Mouse (Mus musculus) gastrocnemius, adult 18-20 months (tissue): ENCODE measurements around the gene Arhgap32. TPM values are rescaled to one million over a fixed set of nuclear protein-coding genes. Genes with fewer than 3 reads are reported as not detected.

ENCODE experiments used
- DNase-seq: peaks from one replicate; pipeline ENCODE4 v3.0.0; 2021; ENCODE audit warnings: low spot score
- total RNA-seq, 2 experiments: library from RNA; stranded (reverse); gene quantifications; 2 replicates each; pipeline ENCODE4 v1.2.3; 2021

Arhgap32 gene
- total RNA-seq, 2 experiments from 2014 or later = 6.0 to 6.5 TPM

DNA sequence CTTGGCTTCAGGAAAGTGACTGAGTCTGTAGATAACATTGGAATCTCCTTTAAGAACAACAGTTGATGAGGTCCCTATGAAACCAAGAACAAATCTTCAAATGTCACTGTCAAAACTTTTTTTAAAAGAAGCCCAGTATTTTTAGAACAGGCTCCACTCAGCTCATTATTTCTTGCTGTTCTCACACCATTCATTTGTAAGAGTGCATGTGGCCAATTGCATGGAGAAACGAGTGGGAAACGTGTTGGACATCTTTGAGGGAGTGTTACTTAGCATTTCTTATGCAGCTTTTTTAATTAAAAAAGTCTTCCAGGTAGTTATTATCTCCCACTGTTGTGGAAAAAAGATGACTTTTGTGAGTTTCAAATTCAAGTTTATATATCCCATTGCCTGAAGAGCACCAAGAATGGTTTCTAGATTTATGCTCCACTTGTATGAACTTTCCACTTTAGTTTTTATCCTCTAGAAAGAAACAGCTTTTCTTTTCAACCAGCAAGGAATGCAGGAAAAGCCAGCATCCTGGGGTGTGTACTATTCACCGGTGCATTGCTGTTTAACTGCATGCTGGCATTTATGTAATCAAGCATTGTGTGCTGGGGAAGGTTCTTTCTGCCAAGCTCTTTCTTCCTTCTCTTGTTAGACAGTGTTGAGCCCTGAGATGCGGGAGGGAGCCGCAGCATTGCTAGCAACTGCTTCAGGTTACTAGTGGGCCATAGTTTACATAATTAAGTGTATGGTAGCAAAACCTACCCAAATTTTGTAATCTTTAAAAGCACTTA is 76.5 kb downstream of the Arhgap32 start:
- no peak for DNase-seq

DNA sequence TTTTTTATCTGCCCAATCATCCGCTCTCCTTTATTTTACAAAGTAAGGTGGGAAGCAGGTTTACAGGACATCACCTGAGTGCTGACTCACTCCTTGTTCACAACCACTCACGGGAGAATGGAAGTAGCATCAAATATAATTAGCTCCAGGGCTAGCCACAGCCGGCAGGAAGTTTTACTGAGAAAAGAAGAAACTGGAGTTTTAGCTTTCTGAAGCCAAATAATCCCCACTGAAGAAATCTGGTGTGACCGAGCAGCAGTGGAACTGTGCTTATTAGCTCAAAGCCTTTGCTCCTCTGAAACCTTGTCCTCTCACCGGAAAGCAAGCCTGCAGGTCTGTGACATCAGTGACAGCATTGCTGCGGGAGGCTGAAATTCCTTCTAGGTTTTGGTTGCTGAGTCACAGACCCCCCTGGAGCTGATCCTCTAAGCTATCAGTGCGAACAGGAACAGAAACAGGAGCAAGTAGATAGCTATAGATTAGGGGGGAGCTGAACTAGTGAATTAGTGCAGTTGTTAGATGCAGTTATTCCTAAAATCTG is 88.6 kb downstream of the Arhgap32 start:
- no peak for DNase-seq

DNA sequence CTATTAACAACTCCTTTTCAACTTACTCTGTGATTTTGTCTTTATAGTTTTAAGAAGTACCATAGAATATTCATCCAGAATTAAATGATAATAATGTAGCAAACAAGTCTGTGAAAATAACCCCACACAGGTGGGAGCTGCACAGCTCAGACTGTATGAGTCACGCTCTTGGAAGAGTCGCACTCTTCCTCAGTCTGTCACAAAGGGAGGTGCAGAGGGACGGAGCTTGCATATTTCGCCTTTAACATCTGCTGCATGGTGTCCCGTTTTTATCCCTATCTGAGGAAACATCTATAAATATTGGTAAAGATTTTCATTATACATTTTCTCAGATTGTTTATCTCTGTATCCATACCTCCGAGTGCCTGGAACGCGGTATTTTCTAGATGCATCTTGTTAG is 91.2 kb downstream of the Arhgap32 start:
- no peak for DNase-seq

DNA sequence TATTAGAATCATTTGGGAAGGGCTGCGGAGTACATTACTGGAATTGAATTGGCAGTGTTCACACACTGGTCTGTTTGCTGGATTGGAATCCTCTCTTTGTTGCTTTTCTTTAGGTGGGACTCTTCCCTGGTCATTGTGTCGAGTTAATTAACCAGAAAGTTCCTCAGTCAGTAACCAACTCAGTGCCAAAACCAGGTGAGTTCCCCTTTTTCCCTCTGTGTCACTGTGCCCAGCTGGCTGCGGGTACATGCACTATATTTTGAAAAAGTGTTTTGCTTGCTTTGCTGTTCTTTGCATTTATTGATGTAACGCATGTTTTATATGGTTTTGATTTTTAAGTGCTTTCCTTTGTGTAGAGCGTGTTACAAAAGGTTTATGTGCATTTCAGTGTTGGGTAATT is 92.1 kb downstream of the Arhgap32 start:
- no peak for DNase-seq

DNA sequence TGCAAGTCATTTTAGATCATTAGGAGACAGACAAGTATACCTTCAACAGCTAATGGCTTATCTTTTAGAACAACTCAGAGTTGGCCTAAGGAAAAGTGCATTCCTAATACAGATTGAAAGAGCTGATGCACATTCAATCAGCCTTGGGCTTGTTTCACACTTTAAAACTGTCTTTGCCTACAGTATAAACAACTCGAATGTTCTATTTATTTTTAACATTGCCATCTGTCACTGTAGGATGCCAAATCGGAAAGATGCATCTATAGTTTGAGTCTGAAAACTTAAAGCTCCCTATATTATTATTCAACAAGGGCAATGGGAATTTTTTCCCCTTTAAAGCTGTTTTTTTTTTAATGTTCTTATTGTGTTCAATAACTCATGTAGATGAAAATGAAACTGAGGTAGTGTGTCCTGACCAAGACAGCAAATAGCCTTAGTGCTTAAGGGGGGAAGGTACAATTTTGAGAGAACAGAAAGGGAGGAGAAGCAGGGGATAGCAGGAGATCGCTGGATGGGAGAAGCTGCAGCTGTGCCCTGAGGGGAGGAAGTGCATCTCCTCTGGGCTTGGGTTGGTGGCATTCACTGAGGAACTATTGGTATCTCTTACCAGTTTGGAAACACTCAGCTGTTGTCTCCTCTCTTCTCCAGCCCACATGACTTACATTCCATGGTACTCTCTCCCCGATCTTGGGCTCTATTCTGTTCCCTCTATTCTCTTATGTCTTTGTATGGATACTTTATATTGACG is 101.1 kb downstream of the Arhgap32 start:
- DNase-seq = no peak

DNA sequence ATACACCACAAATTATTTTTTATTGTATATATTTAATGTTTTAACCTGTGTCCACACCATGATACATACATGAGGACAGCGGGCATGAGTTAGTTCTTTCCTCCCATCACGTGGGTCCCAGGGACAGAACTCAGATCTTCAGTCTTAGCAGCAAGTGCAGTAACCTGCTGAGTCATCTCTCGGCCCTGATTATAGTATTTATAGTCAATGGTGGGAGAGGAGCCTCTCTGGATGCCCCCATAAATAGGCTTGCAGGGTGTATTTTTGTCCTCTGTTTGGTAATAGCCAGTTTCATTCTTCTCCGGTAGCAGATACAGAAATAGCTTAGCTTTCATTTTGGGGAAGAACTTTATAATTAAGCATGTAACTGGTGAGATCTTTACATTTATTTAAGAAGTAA is 103.5 kb downstream of the Arhgap32 start:
- no peak for DNase-seq

DNA sequence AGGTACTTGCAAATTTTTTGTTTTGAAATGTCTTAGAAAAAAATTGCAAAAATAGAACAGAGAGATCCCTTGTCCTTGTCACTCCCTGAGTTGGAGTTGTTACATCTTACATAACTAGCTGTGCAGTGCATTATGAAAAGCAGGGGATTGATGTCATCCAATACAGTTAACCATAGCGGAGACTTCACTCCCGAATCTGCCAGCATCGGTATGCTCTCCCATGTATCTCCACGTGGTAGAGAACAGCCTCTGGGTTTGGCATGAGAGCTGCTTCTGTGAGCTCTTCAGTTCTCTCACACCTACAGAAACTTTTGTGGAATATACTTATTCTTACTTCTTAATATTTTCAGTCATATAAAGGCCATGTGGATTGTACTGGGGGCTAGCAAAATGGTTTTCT is 106.2 kb downstream of the Arhgap32 start:
- no peak for DNase-seq

DNA sequence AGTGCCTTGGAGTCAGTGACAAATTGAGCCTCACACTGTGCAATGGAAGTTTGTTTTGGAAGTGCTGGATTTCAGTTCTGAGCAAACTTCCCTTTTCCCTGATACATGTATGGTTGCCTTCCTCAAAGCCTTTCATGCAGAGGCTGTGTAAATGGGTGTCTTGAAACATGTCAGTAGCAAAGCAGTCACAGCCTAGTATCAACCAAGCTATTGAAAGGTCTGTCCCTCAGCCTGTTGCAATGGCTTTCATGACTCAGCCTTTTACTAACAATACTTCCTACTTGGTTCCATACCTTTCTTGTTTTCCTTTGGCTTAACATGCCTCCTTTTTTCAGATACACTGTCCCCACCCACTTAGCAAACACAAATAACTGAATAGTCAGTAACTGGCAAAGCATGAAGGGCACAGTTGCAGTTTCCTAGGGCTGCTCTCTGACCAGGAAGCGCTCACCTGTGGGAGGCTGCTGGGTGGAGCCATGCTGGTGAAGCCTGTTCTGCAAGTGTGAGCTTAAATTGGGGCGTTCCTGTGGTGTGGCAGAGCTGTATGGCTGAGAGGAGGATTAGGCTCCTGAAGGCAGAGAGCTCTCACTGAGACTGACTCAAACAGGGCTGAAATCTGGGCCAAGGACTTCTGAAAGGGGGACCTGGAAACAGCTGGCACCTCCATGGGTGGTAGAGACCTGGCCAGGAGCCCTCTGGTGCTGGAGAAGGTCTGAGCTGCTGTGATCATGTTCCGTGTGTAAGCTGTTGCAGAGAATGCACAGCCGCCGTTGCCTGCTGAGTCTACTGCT is 108.0 kb downstream of the Arhgap32 start:
- DNase-seq = no peak

DNA sequence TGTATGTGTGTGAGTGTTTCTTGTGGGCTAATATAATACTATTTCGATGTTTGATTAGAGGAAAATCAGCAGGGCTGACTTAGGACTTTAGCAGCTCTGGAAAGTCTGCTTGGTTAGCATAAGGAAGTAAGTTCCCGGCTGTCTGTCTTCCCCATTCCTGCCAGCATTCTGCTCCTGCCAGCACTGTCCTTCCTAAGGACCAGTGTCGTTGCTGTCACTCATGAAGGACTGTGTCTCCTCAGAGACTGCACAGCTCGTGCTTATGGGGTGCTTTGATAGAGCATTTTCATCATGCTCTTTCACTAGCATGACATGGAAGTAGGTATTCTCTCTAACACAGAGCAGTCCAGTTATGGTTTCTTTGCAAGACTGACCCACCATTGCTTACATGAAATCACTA is 109.0 kb downstream of the Arhgap32 start:
- no peak for DNase-seq

DNA sequence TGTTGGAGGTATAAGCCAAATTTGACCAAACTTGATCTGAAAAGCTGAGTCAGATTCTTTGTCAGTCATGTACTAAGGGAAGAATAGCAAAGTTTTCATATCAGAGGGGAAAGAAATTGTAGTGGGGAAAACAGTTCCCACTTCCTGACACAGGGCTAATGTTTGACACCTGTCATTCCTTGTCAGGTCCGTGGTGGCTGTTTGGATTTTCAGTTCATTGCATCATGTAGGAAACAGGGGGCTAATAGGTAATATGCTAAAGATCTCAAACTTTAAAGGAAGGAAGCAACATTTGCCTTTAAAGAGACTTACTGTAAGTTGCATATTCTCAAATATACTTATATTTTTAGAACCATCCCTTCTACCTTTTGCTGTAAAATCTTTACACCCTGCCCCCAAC is 109.6 kb downstream of the Arhgap32 start:
- no peak for DNase-seq

DNA sequence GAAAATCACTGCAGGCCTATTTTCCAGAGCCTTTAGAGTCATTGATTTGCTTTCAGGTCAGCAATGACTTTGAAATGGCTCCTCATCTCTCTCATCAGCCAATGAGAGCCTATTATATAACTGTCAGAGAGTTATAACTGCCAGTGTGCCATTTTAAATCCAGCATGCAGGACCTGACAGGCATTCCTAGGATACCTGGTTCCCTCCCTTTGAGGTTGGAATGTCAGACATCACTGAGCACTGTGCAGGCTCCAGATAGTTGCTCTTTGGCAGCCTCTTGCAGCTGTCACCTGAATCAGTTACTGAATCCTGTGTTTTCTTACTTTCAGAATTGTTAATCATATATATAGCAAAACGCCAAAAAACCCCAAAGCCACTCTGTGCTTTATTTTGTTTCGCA is 111.1 kb downstream of the Arhgap32 start:
- DNase-seq = no peak

DNA sequence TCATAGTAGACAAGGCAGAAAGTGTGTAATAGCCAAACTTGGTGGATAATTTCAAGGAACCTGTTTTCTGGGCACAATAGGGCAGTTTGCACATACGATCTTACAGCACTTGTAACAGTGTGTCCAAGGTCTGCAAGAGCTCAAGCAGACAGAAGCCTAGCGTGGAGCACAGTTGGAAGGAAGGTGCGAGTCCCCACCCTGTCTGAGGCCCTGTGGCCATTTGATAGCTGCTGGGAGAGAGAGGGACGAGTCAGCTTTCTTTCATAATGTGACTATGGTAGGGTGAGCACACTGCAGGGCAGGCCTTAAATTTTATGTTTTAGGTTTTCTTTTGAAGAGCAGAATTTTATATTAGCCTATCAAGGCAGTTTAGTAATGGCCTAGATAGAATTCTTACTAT is 117.7 kb downstream of the Arhgap32 start:
- no peak for DNase-seq

DNA sequence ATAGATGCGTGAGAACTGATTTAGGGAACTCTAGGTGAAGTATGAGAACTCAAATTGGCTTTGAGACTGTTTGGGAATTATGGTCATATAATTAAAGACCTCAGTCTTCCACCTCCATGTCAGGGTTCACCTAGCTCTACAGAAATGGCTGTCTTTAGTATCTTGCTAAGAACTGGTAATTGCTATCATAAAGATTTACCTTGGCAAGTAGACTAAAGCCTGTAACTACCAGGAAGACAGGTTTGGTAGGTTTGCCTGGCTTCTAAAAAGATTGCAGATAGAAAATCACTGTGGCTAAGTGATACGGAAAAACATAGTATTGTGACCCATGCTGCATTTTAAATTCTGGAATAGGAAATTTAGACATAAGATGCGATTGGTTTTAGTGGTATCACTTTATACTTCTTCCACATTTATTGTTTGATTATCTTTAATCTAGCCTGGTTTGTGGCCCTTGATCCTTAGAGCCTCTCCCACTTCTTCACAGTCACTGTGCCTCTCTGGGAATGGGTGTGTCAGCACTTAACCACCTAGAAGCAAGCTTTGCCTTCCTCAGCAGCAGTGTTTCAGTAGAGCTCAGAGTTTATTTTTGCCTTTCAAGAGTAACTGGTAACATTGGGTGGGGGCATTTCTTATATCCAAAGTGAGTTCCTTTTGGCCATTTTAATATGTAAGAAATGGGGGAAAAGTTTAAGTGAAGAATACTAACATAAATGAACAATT is 119.0 kb downstream of the Arhgap32 start:
- DNase-seq = no peak

DNA sequence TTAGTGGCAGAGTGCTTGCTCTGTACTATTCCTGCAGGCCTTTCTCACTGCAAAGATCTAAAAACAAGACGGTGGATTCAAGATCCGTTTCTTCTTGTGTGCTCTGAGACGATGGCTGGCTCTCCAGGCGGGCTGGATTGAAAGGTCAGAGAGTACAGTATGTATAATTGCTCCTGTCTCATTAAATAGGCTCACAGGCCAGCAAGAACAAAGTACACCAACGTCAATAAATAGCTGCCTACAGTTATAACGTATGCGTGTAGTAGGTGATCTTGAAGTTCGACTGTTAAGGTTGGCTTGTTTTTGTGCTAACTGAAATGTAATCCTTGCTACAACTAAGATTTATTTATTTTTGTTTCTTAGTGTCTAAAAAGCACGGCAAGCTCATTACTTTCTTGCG is 123.0 kb downstream of the Arhgap32 start:
- no peak for DNase-seq

DNA sequence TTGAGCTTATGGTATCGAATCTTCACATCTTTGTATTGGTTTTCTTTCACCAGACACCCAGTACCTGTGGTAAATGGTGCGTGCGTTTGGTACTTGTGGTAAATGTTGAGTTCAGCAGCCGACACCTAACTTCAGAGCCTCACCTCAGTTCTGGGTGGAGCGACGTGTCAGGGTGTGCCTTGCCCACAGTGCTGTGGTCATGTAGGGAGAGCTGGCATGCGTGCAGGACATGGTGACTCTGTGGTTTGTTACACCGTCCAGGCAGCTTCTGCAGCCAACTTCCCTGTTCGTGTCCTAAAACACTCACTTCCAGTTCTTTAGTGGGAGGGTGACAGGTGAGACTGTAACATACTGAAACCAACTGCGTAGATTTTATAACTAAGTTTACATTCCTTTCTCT is 123.5 kb downstream of the Arhgap32 start:
- no peak for DNase-seq

DNA sequence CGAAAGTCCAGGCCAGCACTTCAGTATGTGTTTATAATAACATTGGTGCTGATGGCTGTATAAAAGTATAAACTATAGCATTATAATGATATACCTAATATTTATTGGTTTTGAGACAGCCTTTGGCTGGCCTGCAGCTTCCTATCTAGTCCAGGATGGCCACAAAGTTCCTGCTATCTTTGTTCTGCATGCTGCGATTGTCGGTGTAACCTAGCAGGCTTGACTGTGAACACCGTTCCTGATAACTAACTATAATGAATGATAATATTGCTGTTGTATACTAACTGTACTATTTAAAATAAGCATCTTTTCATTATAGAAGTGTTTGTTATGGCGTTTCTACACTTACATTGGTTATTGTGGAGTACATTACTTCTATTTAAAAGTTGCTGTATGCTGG is 124.5 kb downstream of the Arhgap32 start:
- DNase-seq = no peak

DNA sequence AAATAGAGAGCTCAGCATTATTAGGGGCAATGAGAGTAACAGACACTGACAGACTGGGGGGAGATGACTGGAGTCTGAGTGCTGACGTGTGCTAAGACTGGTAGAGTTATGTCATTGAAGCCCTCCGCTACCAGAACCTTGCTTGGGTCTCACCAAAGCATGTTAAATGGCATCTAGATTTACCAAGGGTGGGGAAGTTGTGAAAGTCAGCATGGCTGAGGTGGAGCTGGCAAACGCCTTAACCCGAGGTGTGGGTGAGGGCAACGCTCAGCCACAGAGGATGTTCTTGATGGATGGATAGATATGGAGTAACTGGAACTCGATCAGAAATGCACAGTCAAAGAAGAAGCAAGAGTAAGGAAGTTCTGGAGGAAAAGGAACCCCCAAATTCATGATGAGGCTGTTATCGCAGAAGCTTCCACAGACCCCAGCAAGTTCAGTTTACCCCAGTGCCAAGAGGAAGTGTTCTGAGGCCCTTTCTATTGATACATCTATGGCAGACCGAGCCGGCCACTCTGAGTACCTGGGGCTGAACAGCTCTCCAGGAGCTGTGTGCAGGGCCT is 125.8 kb downstream of the Arhgap32 start:
- DNase-seq = no peak

DNA sequence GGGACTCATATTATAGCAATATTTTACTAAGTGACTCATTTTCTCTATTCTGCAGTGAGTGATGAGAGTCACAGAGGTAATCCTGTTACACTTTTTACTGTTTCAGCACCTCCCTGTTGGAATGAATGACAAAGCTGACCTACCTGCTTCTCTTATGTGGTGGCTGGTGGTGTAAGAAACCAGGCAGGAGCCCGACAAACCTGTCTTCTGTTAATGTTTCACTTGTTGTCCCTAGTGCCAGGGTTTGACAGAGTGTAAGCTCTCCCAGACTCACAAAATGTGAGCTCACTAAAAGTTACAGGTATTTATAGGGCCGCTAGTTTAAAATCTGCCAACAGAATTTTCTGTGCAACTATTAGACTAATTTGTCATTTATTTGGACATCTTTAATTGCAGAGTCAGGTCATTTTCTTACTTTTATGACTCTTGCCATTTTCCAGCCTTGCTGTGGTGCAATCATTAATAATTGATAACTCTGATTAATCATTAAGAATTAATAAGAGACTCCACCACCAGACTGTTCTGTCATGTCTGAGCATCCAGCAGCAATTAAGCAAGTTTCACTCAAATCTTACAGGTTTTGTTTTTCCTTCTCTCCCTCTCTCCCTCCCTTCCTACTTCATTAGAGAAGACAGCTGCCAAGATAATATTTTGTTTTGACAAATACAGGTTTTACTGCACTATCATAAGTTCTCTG is 127.1 kb downstream of the Arhgap32 start:
- DNase-seq = no peak

DNA sequence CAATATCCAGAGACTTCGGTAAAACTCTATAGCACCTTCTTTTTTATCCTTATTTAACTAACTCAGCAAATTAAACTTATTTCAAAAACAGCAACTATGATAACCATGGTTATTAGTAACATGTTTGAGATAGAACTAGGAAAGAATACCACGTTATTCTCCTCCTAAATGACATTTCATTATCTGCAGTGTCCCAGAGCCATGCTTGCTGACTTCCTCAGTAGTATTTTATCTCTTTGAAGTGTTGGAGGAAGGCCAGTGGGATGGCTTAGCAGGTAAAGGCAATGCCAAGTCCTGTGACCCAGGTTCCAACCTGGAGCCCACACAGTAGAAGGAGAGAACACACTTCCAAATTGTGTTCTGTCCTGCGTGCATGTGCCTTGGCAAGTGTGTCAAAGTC is 129.3 kb downstream of the Arhgap32 start:
- no peak for DNase-seq

DNA sequence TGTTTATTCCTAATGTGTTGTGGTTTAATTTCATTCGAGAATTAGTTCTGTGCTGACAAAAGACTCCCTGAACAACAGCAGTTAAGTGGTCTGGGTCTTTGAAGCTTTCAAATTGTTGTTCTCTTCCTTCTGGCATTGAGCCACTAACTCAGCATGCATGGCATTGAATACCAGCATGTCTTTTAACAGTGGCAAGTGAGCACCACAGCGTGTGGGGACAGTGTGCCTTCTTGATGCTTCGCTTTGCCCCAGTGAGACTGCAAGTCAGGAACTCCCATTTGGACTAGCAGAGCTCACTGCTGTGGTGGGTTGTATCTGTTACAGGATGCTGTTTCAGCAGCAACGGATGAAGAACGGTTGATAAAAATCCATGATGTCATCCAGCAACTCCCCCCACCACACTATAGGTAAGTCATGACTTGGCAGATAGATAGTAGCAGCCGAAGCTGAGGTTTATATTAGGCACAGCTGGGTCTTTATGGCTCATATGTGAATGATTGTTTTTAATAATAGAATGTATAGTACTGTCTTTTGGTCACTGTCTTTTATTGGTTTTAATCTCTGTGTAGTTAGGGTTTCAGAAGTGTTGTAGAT is 130.3 kb downstream of the Arhgap32 start:
- DNase-seq = no peak
